Mouse (Mus musculus): Measurements from ENCODE around the gene Emilin3. TPM values are rescaled to one million over a fixed set of nuclear protein-coding genes. Genes with fewer than 3 reads are reported as not detected.

Emilin3 gene
- polyA plus RNA-seq, 2 experiments = 0.08 to 0.20 TPM

- Histone ChIP-seq H3K4me3 (ENCODE audit: insufficient read depth in 1 of 2, low read depth in 2 of 2, low read length in 2 of 2) (no peak overlapping the region), H3K9ac (replicated peaks) (no peak overlapping the region), H3K4me2 (ENCODE audit: low read depth) (no peak overlapping the region), H3K27ac (no peak overlapping the region), H3K9me3 (ENCODE audit: control insufficient read depth, low read length) (no peaks in the 10 kb centered on the region), H3K4me1 (replicated peaks; ENCODE audit: control insufficient read depth in 2 of 2, insufficient read depth in 2 of 2, low read length in 1 of 2) (0 out of 4 replicates have a peak, but pooled peaks cover 0 to 2% of the 10 kb centered on the region in 2 experiments), H3K27me3 (ENCODE audit: control insufficient read depth, insufficient read depth, low read length) (no peaks in the 10 kb centered on the region), H3K36me3 (replicated peaks; ENCODE audit: control insufficient read depth, insufficient read depth, low read depth) (no peaks in the 10 kb centered on the region)
- TF ChIP-seq EP300 (IDR thresholded peaks at IDR 0.05; ENCODE audit: low read depth) (no peak), CTCF (IDR thresholded peaks at IDR 0.05; ENCODE audit: low read depth) (peak; percentile 79)
- 6% methylated on average over 2 of the region's 2 CpGs for WGBS (ENCODE audit: insufficient replicate concordance)
- ATAC-seq (ENCODE audit: insufficient read depth) = no peak
- DNase-seq (ENCODE audit: low read depth in 3 of 3, low spot score in 3 of 3) = no peak
Observed at GRCm38 (mm10) chr2:160884830-160885229, 27.3 kb downstream of the Emilin3 start.

GRCm38 (mm10) chr2:160883912-160884311 lies 28.2 kb downstream of the Emilin3 start:
- DNase-seq (ENCODE audit: low read depth in 3 of 3, low spot score in 3 of 3) (no peak), ATAC-seq (ENCODE audit: insufficient read depth) (no peak)
- TF ChIP-seq EP300 (IDR thresholded peaks at IDR 0.05; ENCODE audit: low read depth) (no peak), CTCF (IDR thresholded peaks at IDR 0.05; ENCODE audit: low read depth) (no peak)
- H3K4me3 ChIP-seq (ENCODE audit: insufficient read depth in 1 of 2, low read depth in 2 of 2, low read length in 2 of 2) = no peak overlapping the region
- WGBS (ENCODE audit: insufficient replicate concordance) = 62% methylated on average over 4 of the region's 4 CpGs
- no peak overlapping the region for H3K27ac ChIP-seq
- no peaks in the 10 kb centered on the region for H3K36me3 ChIP-seq (replicated peaks; ENCODE audit: control insufficient read depth, insufficient read depth, low read depth)
- no peak overlapping the region for H3K4me2 ChIP-seq (ENCODE audit: low read depth)
- no peaks in the 10 kb centered on the region for H3K27me3 ChIP-seq (ENCODE audit: control insufficient read depth, insufficient read depth, low read length)
- no peaks in the 10 kb centered on the region for H3K9me3 ChIP-seq (ENCODE audit: control insufficient read depth, low read length)
- H3K4me1 ChIP-seq (replicated peaks; ENCODE audit: control insufficient read depth in 2 of 2, insufficient read depth in 2 of 2, low read length in 1 of 2) = 0 out of 4 replicates have a peak, but pooled peaks cover 0 to 2% of the 10 kb centered on the region in 2 experiments
- no peak overlapping the region for H3K9ac ChIP-seq (replicated peaks)

- no peaks in the 10 kb centered on the region for H3K4me1 ChIP-seq (replicated peaks; ENCODE audit: control insufficient read depth in 2 of 2, insufficient read depth in 2 of 2, low read length in 1 of 2)
- H3K27me3 ChIP-seq (ENCODE audit: control insufficient read depth, insufficient read depth, low read length) = no peaks in the 10 kb centered on the region
- DNase-seq (ENCODE audit: low read depth in 3 of 3, low spot score in 3 of 3) (no peak), ATAC-seq (ENCODE audit: insufficient read depth) (no peak)
- no peaks in the 10 kb centered on the region for H3K9me3 ChIP-seq (ENCODE audit: control insufficient read depth, low read length)
- 60% methylated on average over 5 of the region's 5 CpGs for WGBS (ENCODE audit: insufficient replicate concordance)
- no peak overlapping the region for H3K4me3 ChIP-seq (ENCODE audit: insufficient read depth in 1 of 2, low read depth in 2 of 2, low read length in 2 of 2)
- no peak overlapping the region for H3K27ac ChIP-seq
- no peak overlapping the region for H3K4me2 ChIP-seq (ENCODE audit: low read depth)
- H3K36me3 ChIP-seq (replicated peaks; ENCODE audit: control insufficient read depth, insufficient read depth, low read depth) = no peaks in the 10 kb centered on the region
- TF ChIP-seq CTCF (IDR thresholded peaks at IDR 0.05; ENCODE audit: low read depth) = no peak
- TF ChIP-seq EP300 (IDR thresholded peaks at IDR 0.05; ENCODE audit: low read depth) = no peak
- no peak overlapping the region for H3K9ac ChIP-seq (replicated peaks)
Observed at GRCm38 (mm10) chr2:160882436-160882835, 29.7 kb downstream of the Emilin3 start.

GRCm38 (mm10) chr2:160881462-160882101 lies 30.5 kb downstream of the Emilin3 start:
- DNase-seq (ENCODE audit: low read depth in 3 of 3, low spot score in 3 of 3) (no peak), ATAC-seq (ENCODE audit: insufficient read depth) (no peak)
- Histone ChIP-seq H3K4me1 (replicated peaks; ENCODE audit: control insufficient read depth in 2 of 2, insufficient read depth in 2 of 2, low read length in 1 of 2) (no peaks in the 10 kb centered on the region), H3K9me3 (ENCODE audit: control insufficient read depth, low read length) (no peaks in the 10 kb centered on the region), H3K27me3 (ENCODE audit: control insufficient read depth, insufficient read depth, low read length) (no peaks in the 10 kb centered on the region), H3K36me3 (replicated peaks; ENCODE audit: control insufficient read depth, insufficient read depth, low read depth) (no peaks in the 10 kb centered on the region), H3K9ac (replicated peaks) (no peak overlapping the region), H3K4me2 (ENCODE audit: low read depth) (no peak overlapping the region), H3K27ac (no peak overlapping the region), H3K4me3 (ENCODE audit: insufficient read depth in 1 of 2, low read depth in 2 of 2, low read length in 2 of 2) (no peak overlapping the region)
- TF ChIP-seq CTCF (IDR thresholded peaks at IDR 0.05; ENCODE audit: low read depth) (no peak), EP300 (IDR thresholded peaks at IDR 0.05; ENCODE audit: low read depth) (no peak)
- WGBS (ENCODE audit: insufficient replicate concordance) = 30% methylated on average over 6 of the region's 6 CpGs

- no peaks in the 10 kb centered on the region for H3K36me3 ChIP-seq (replicated peaks; ENCODE audit: control insufficient read depth, insufficient read depth, low read depth)
- H3K27me3 ChIP-seq (ENCODE audit: control insufficient read depth, insufficient read depth, low read length) = no peaks in the 10 kb centered on the region
- WGBS (ENCODE audit: insufficient replicate concordance) = 50% methylated on average over 13 of the region's 13 CpGs
- TF ChIP-seq CTCF (IDR thresholded peaks at IDR 0.05; ENCODE audit: low read depth) (no peak), EP300 (IDR thresholded peaks at IDR 0.05; ENCODE audit: low read depth) (no peak)
- no peak within 1 kb of the TSS for H3K9ac ChIP-seq (replicated peaks)
- peaks cover 3% of the 10 kb centered on the region for H3K9me3 ChIP-seq (ENCODE audit: control insufficient read depth, low read length)
- ATAC-seq (ENCODE audit: insufficient read depth) (no peak), DNase-seq (ENCODE audit: low read depth in 3 of 3, low spot score in 3 of 3) (no peak)
- H3K4me3 ChIP-seq (ENCODE audit: insufficient read depth in 1 of 2, low read depth in 2 of 2, low read length in 2 of 2) = no peak within 1 kb of the TSS
- no peak within 1 kb of the TSS for H3K4me2 ChIP-seq (ENCODE audit: low read depth)
- no peaks in the 10 kb centered on the region for H3K4me1 ChIP-seq (replicated peaks; ENCODE audit: control insufficient read depth in 2 of 2, insufficient read depth in 2 of 2, low read length in 1 of 2)
- H3K27ac ChIP-seq = no peak within 1 kb of the TSS
Observed at GRCm38 (mm10) chr2:160880453-160881195, 31.5 kb downstream of the Emilin3 start, which contains the start of gene Lpin3. Gene Lpin3 (plus strand): TSS chr2:160880670.
